Mouse (Mus musculus): ENCODE data around the gene Kbtbd8. TPM values are rescaled to one million over a fixed set of nuclear protein-coding genes. Genes with fewer than 3 reads are reported as not detected.
A peak's percentile ranks its signal among the peaks of the same experiment; 100 is the strongest.

The Kbtbd8 gene
- 4.1 and 4.2 TPM in 2 replicates for polyA plus RNA-seq (2015; fragmentation: Nextera tagmentation; extraction: Ambion mirVana)

- Histone ChIP-seq H3K27me3 (replicated peaks) (no peaks in the 10 kb centered on the region; the same call in 1 of the 2 replicates), H3K4me2 (peak within 1 kb of the TSS; percentile 53), H3K36me3 (replicated peaks) (no peaks in the 10 kb centered on the region), H3K4me3 (peak within 1 kb of the TSS; percentile 73), H3K4me1 (peaks cover 14% of the 10 kb centered on the region), H3K27ac (peak within 1 kb of the TSS; percentile 92), H3K9me3 (no peaks in the 10 kb centered on the region), H3K9ac (peak within 1 kb of the TSS; percentile 70)
- 33% methylated on average over 13 of the region's 13 CpGs for WGBS
- ATAC-seq (replicated peaks) = peak; percentile 38
Observed at GRCm38 (mm10) chr6:95116946-95117345, at the start of gene Kbtbd8. TSS of gene Kbtbd8 (plus strand) at chr6:95117240.

GRCm38 (mm10) chr6:95069753-95070152 is 47.3 kb upstream of the Kbtbd8 start:
- no peaks in the 10 kb centered on the region for H3K27me3 ChIP-seq (replicated peaks)
- H3K4me2 ChIP-seq = no peak overlapping the region
- no peak overlapping the region for H3K27ac ChIP-seq
- no peak overlapping the region for H3K9ac ChIP-seq
- no peaks in the 10 kb centered on the region for H3K36me3 ChIP-seq (replicated peaks)
- H3K4me3 ChIP-seq = no peak overlapping the region
- no peaks in the 10 kb centered on the region for H3K4me1 ChIP-seq
- ATAC-seq (replicated peaks) = no peak
- H3K9me3 ChIP-seq = no peaks in the 10 kb centered on the region
- WGBS = 93% methylated on average over 10 of the region's 10 CpGs

GRCm38 (mm10) chr6:95085276-95085675 is 31.8 kb upstream of the Kbtbd8 start:
- H3K4me1 ChIP-seq = no peaks in the 10 kb centered on the region
- no peak overlapping the region for H3K4me3 ChIP-seq
- no peaks in the 10 kb centered on the region for H3K36me3 ChIP-seq (replicated peaks)
- no peak for ATAC-seq (replicated peaks)
- H3K9ac ChIP-seq = no peak overlapping the region
- H3K27me3 ChIP-seq (replicated peaks) = no peaks in the 10 kb centered on the region
- 50% methylated on average over 1 of the region's 1 CpGs for WGBS
- H3K4me2 ChIP-seq = no peak overlapping the region
- H3K9me3 ChIP-seq = no peaks in the 10 kb centered on the region
- H3K27ac ChIP-seq = no peak overlapping the region

- H3K9ac ChIP-seq = no peak overlapping the region
- no peak overlapping the region for H3K4me2 ChIP-seq
- H3K27ac ChIP-seq = no peak overlapping the region
- WGBS = 71% methylated on average over 6 of the region's 6 CpGs
- ATAC-seq (replicated peaks) = no peak
- no peaks in the 10 kb centered on the region for H3K36me3 ChIP-seq (replicated peaks)
- no peaks in the 10 kb centered on the region for H3K4me1 ChIP-seq
- H3K9me3 ChIP-seq = no peaks in the 10 kb centered on the region
- H3K27me3 ChIP-seq (replicated peaks) = no peaks in the 10 kb centered on the region
- H3K4me3 ChIP-seq = no peak overlapping the region
Observed at GRCm38 (mm10) chr6:95087154-95087846, 29.7 kb upstream of the Kbtbd8 start.

- H3K27ac ChIP-seq = no peak overlapping the region
- WGBS = 50% methylated on average over 4 of the region's 4 CpGs
Observed at GRCm38 (mm10) chr6:95088075-95088474, 29.0 kb upstream of the Kbtbd8 start.

GRCm38 (mm10) chr6:95094695-95095094 is 22.3 kb upstream of the Kbtbd8 start:
- Histone ChIP-seq H3K4me3 (no peak overlapping the region), H3K4me1 (peaks cover 4% of the 10 kb centered on the region; the same call in 1 of the 2 replicates), H3K36me3 (replicated peaks) (no peaks in the 10 kb centered on the region), H3K27me3 (replicated peaks) (peaks cover 7% of the 10 kb centered on the region), H3K4me2 (no peak overlapping the region), H3K27ac (no peak overlapping the region), H3K9ac (no peak overlapping the region), H3K9me3 (no peaks in the 10 kb centered on the region)
- 77% methylated on average over 2 of the region's 2 CpGs for WGBS
- ATAC-seq (replicated peaks) = no peak

More at GRCm38 (mm10) chr6:95088075-95088474, 29.0 kb upstream of the Kbtbd8 start:
- Histone ChIP-seq H3K4me2 (no peak overlapping the region), H3K9ac (no peak overlapping the region), H3K27me3 (replicated peaks) (no peaks in the 10 kb centered on the region), H3K36me3 (replicated peaks) (no peaks in the 10 kb centered on the region), H3K9me3 (no peaks in the 10 kb centered on the region), H3K4me1 (no peaks in the 10 kb centered on the region), H3K4me3 (no peak overlapping the region)
- no peak for ATAC-seq (replicated peaks)

- no peaks in the 10 kb centered on the region for H3K9me3 ChIP-seq
- 27% methylated on average over 21 of the region's 21 CpGs for WGBS
- no peak overlapping the region for H3K9ac ChIP-seq
- no peak overlapping the region for H3K4me3 ChIP-seq
- no peak for ATAC-seq (replicated peaks)
- peaks cover 7% of the 10 kb centered on the region for H3K27me3 ChIP-seq (replicated peaks)
- H3K27ac ChIP-seq = no peak overlapping the region
- H3K36me3 ChIP-seq (replicated peaks) = no peaks in the 10 kb centered on the region
- peaks cover 4% of the 10 kb centered on the region; the same call in 1 of the 2 replicates for H3K4me1 ChIP-seq
- H3K4me2 ChIP-seq = no peak overlapping the region
Observed at GRCm38 (mm10) chr6:95098366-95099109, 18.5 kb upstream of the Kbtbd8 start.

- Histone ChIP-seq H3K27ac (no peak overlapping the region), H3K27me3 (replicated peaks) (peaks cover 3% of the 10 kb centered on the region; the same call in 1 of the 2 replicates), H3K4me2 (no peak overlapping the region), H3K4me1 (peaks cover under 1% of the 10 kb centered on the region; the same call in 1 of the 2 replicates), H3K4me3 (no peak overlapping the region), H3K9ac (no peak overlapping the region), H3K36me3 (replicated peaks) (no peaks in the 10 kb centered on the region), H3K9me3 (no peaks in the 10 kb centered on the region)
- no peak for ATAC-seq (replicated peaks)
- WGBS = 29% methylated on average over 3 of the region's 3 CpGs
Observed at GRCm38 (mm10) chr6:95103706-95104105, 13.3 kb upstream of the Kbtbd8 start.

GRCm38 (mm10) chr6:95108437-95108836 is 8.6 kb upstream of the Kbtbd8 start:
- no peak overlapping the region for H3K4me2 ChIP-seq
- H3K27ac ChIP-seq = no peak overlapping the region
- no peaks in the 10 kb centered on the region for H3K36me3 ChIP-seq (replicated peaks)
- no peak overlapping the region for H3K4me3 ChIP-seq
- H3K9ac ChIP-seq = no peak overlapping the region
- ATAC-seq (replicated peaks) = no peak
- no peaks in the 10 kb centered on the region for H3K27me3 ChIP-seq (replicated peaks)
- no peaks in the 10 kb centered on the region for H3K4me1 ChIP-seq
- H3K9me3 ChIP-seq = no peaks in the 10 kb centered on the region

- no peak overlapping the region for H3K4me2 ChIP-seq
- no peaks in the 10 kb centered on the region; the same call in 1 of the 2 replicates for H3K27me3 ChIP-seq (replicated peaks)
- no peak overlapping the region for H3K27ac ChIP-seq
- no peaks in the 10 kb centered on the region for H3K4me1 ChIP-seq
- no peak for ATAC-seq (replicated peaks)
- no peaks in the 10 kb centered on the region for H3K36me3 ChIP-seq (replicated peaks)
- H3K9ac ChIP-seq = no peak overlapping the region
- 88% methylated on average over 6 of the region's 6 CpGs for WGBS
- no peak overlapping the region for H3K4me3 ChIP-seq
- H3K9me3 ChIP-seq = no peaks in the 10 kb centered on the region
Observed at GRCm38 (mm10) chr6:95109691-95110450, 7.2 kb upstream of the Kbtbd8 start.

GRCm38 (mm10) chr6:95112015-95112414 is 5.0 kb upstream of the Kbtbd8 start:
- Histone ChIP-seq H3K27me3 (replicated peaks) (no peaks in the 10 kb centered on the region; the same call in 1 of the 2 replicates), H3K4me2 (no peak overlapping the region), H3K4me1 (peaks cover 2% of the 10 kb centered on the region), H3K9ac (no peak overlapping the region), H3K9me3 (no peaks in the 10 kb centered on the region), H3K36me3 (replicated peaks) (no peaks in the 10 kb centered on the region), H3K27ac (no peak overlapping the region), H3K4me3 (no peak overlapping the region)
- 69% methylated on average over 5 of the region's 5 CpGs for whole genome bisulfite sequencing
- ATAC-seq (replicated peaks) = no peak

- Histone ChIP-seq H3K9ac (no peak overlapping the region), H3K27me3 (replicated peaks) (no peaks in the 10 kb centered on the region; the same call in 1 of the 2 replicates), H3K4me1 (peaks cover 14% of the 10 kb centered on the region), H3K4me2 (peak overlapping the region; percentile 48; the same call in 1 of the 2 replicates), H3K27ac (no peak overlapping the region), H3K4me3 (no peak overlapping the region), H3K36me3 (replicated peaks) (no peaks in the 10 kb centered on the region), H3K9me3 (no peaks in the 10 kb centered on the region)
- WGBS = 67% methylated on average over 8 of the region's 8 CpGs
- no peak for ATAC-seq (replicated peaks)
Observed at GRCm38 (mm10) chr6:95116513-95116912, 527 bp upstream of the Kbtbd8 start.
